Mouse (Mus musculus) left cerebral cortex, adult 18-20 months (tissue): ENCODE measurements at regions not wholly inside any gene's neighbourhood (a gene's known extent, or its start where the extent isn't known, plus 50 kb on each side); places are given as distances from the start of the nearest gene placed in this dataset.
A peak's percentile ranks its signal among the peaks of the same experiment; 100 is the strongest.

Experiments
- DNase-seq, 2 experiments: peaks; one replicate each; pipeline ENCODE4 v3.0.0; 2021 to 2022; ENCODE audit warnings: low spot score in 2 of 2, mixed read lengths in 1 of 2

- DNase-seq: no peak
These were observed 105.5 kb upstream of the Ccnd1 start for GRCm38 (mm10) chr7:145045230-145045629.

- no peak for DNase-seq
These were observed 103.9 kb upstream of the Ccnd1 start for GRCm38 (mm10) chr7:145043455-145044149.

GRCm38 (mm10) chr7:145040871-145041270 is 101.1 kb upstream of the Ccnd1 start:
- no peak for DNase-seq

GRCm38 (mm10) chr7:145034385-145034784 is 94.7 kb upstream of the Ccnd1 start:
- no peak for DNase-seq

- DNase-seq: no peak
These were observed 91.5 kb upstream of the Ccnd1 start for GRCm38 (mm10) chr7:145031275-145031674.

GRCm38 (mm10) chr7:145030635-145031141 is 91.0 kb upstream of the Ccnd1 start:
- DNase-seq: peak; percentile 67 to 83

- DNase-seq: no peak
These were observed 89.9 kb upstream of the Ccnd1 start for GRCm38 (mm10) chr7:145029622-145030021.

- DNase-seq: no peak
These were observed 89.4 kb upstream of the Ccnd1 start for GRCm38 (mm10) chr7:145029124-145029523.

- DNase-seq: peak; percentile 7 to 18
These were observed 87.3 kb upstream of the Ccnd1 start for GRCm38 (mm10) chr7:145027061-145027460.

GRCm38 (mm10) chr7:145026014-145026285 is 86.2 kb upstream of the Ccnd1 start:
- no peak for DNase-seq

- no peak for DNase-seq
These were observed 85.7 kb upstream of the Ccnd1 start for GRCm38 (mm10) chr7:145025186-145026013.

- no peak for DNase-seq
These were observed 84.9 kb upstream of the Ccnd1 start for GRCm38 (mm10) chr7:145024651-145025050.

GRCm38 (mm10) chr7:145019137-145019536 is 79.4 kb upstream of the Ccnd1 start:
- DNase-seq: peak in 1 of 2 experiments; percentile 11

- no peak for DNase-seq
These were observed 78.4 kb upstream of the Ccnd1 start for GRCm38 (mm10) chr7:145018149-145018548.

GRCm38 (mm10) chr7:145015463-145016085 is 75.8 kb upstream of the Ccnd1 start:
- DNase-seq: no peak

- DNase-seq: no peak
These were observed 71.0 kb upstream of the Ccnd1 start for GRCm38 (mm10) chr7:145010757-145011156.

GRCm38 (mm10) chr7:145010004-145010403 is 70.3 kb upstream of the Ccnd1 start:
- no peak for DNase-seq

- DNase-seq: no peak
These were observed 69.1 kb upstream of the Ccnd1 start for GRCm38 (mm10) chr7:145008662-145009333.

GRCm38 (mm10) chr7:145007216-145007615 is 67.5 kb upstream of the Ccnd1 start:
- DNase-seq: peak in 1 of 2 experiments; percentile 9

GRCm38 (mm10) chr7:145001503-145002084 is 61.9 kb upstream of the Ccnd1 start:
- no peak for DNase-seq

- DNase-seq: no peak
These were observed 60.0 kb upstream of the Ccnd1 start for GRCm38 (mm10) chr7:144999741-145000140.
